Mouse (Mus musculus) yolk sac, embryonic 10.5 days (tissue): ENCODE measurements around the gene Nav2.

Source experiments
- DNase-seq: peaks from one replicate; pipeline ENCODE4 v3.0.0-alpha.2; 2017; ENCODE audit warnings: low spot score

Nav2 gene

DNA sequence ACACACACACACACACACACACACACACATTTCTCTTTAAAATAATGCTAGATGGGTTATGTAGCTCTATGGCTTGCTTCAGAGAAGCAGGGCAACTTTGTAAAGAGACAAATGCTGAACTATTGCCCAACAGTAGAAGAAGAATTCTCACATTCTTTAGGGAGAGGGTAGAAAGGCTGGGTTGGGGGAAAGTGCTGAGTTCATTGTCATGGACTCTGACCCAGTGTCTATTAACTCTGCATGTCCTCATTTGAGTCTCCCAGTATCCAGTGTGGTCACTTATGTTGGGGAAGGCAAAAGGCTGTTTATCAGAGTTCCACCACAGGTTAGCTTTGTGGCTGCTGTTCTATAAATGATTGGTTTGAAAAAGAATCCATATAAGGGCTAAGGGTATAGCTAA lies 584.1 kb downstream of the Nav2 start:
- peak; percentile 58 for DNase-seq

DNA sequence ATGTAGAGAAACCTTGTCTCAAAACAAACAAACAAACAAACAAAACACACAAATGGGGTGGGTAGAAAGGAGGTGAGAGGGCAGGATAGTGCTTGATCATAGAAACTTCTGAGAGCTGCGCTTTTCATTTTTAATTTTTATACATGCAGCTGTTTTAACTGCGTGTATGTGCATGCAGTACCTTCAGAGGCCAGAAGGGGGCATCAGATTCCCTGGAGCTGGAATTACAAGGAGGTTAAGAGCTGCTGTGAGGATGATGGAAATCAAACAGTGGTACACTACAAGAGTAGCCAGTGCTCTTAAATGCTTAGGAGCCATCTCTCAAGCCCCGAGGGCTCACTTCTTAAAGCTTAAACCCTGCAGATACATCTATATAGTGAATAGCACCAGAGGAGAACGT lies 584.7 kb downstream of the Nav2 start:
- DNase-seq, result no peak

DNA sequence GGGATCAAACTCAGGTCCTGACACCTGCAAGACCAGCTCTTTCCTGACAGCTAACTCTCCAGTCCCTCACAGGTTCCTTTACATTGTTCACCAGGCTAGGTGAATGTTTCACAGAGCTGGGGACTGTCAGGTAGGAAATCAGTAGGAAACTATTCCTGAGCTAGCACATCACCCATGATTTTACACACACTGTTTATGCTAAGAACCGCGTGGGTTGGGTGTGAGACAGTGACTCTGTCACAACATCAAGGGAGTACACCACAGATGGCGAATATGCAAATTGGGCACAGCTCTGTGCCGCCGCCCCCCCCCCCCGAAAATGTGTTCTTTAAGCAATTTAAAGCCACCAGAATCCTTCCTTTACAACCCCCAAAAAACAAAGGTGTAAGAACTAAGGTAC lies 586.1 kb downstream of the Nav2 start:
- no peak for DNase-seq

GRCm38 (mm10) chr7:49496111-49496510 lies 587.6 kb downstream of the Nav2 start:
- no peak for DNase-seq

- DNase-seq, result no peak
These were observed 588.4 kb downstream of the Nav2 start for GRCm38 (mm10) chr7:49496766-49497425.

- no peak for DNase-seq
These were observed 588.9 kb downstream of the Nav2 start for GRCm38 (mm10) chr7:49497426-49497892.

DNA sequence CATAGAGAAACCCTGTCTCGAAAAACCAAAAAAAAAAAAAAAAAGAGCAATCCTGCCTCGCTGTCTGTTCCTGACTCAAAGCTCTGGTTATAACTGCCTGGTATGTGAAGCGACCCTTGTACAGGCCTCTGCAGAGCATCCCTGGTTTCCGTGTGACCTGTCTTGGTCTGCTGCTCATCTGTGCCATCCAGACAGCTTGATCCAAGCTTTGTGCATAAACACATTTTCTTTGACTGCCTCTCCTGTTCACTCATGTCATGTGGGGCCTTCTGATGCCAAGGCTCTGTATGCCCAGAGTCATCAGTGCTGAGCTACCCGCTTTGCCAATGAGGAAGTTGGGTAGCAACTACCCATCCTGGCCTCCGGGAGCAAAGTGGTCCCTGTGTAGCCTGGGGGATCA lies 591.1 kb downstream of the Nav2 start:
- DNase-seq, result no peak

- DNase-seq, result no peak
These were observed 592.4 kb downstream of the Nav2 start for GRCm38 (mm10) chr7:49500916-49501315.

DNA sequence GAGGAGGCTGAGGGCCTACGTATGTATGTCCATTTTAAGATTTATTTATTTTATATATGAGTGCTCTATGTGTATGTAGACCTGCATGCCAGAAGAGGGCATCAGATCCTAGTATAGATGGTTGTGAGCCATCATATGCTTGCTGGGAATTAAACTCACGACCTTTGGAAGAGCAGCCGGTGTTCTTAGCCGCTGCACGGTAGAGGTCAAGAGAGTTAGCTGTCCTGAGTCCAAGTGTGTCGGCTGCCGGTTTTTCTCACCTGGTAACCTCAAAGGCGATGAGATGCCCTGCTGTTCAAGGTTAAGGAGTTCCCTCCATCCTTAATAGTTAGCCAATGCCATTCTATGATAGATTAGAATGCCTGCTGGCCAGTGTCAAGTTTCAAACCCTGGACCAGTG lies 594.9 kb downstream of the Nav2 start:
- no peak for DNase-seq

DNA sequence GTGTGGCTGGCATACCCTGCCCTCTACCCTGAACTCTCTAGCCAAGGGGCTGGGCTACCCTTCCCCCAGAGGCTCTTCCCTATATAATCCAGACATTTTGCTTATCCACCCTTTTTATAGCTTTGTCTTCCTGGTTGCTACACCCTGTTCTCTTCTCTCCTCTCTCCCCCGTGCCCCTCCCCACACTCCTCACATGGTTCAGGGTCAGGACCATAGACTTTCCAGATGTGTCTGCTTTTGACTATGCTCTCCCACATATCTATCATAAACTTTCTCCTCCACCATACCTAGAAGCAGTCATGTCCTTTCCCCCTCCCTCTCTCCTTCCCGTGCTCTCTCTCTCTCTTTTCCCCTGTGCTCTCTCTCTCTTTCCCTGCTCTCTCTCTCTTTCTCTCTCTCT lies 595.4 kb downstream of the Nav2 start:
- no peak for DNase-seq

GRCm38 (mm10) chr7:49504297-49504696 lies 595.8 kb downstream of the Nav2 start:
- no peak for DNase-seq

DNA sequence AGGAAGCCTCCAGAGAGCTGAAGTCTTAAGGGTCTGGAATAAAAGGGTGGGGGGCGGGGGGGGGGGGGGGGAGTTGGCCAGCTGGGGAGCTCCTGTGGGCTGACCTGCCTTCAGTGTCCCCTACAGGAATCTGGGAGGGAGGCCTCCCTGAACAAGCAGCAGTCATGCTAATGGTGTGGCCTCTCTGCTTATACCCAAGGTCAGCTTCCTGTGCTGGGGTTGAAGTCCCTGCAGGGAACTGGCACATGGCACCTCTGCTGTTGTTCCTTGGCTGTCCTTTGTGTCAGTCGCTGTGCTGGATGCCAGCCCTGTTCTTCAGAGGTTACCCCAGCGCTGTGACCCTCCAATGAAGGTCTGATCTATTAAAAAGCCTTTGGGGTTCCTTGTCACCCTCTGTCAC lies 596.5 kb downstream of the Nav2 start:
- DNase-seq, result no peak

DNA sequence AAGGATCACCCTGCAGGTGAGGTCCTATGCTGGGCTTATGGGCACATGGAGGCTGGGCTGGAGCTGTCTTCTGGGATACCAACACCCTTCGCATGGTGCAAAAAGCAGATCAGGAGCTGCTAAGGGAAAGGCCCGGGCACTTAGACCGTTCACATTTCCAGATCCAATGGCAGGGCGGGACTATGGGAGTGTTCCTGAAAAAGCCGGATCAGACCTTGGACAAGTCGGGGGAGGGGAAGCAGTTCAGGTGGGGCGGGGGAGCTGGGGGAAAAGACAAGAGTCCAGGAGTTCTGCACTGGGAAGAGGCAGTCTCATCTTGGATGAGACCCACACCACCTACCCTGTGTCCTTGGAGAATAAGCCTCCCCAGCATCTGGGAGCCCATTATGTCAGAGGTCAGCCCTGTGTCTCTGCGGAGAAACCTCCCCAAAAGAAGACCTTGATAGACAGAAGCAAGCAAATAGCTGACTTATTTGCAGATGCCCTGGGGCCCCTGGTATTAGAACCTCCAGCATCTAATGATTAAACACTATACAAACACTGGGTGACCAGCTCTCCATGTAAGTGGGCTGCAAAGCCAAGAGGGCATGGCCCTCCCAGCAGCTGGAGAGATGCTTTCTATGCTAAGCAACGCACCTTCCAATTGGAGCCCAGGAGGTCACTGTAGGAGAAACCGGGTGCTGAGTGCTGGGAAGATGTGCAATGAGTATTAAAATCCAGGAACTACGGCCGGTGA lies 597.7 kb downstream of the Nav2 start:
- DNase-seq, result peak; percentile 86

DNA sequence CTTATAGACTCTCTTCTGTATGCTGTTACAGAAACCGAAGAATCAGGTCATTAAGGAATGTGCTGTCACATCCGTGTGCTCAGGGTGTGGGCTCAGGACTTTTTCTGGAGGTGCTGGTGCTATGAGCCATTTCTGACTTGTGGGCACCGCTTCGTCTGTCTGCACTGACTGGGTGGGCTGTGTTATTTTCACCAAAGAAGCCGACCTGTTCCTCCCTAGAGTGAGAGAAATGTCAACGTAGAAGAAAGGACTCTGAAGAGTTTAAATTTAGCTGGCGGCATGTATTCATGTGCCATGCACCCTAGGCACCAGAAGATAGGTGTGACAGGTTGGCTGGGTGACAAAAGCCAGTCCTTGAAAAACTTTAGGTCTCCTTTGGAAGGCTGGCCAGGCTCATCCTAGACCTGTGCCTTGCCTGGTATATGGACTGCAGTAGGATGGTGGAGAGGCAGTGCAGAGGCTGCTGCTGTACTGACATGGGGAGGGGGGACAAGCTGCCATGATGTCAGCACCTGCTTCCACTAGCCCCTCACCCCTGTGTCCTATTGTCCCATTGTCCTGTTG lies 599.5 kb downstream of the Nav2 start:
- DNase-seq, result no peak

DNA sequence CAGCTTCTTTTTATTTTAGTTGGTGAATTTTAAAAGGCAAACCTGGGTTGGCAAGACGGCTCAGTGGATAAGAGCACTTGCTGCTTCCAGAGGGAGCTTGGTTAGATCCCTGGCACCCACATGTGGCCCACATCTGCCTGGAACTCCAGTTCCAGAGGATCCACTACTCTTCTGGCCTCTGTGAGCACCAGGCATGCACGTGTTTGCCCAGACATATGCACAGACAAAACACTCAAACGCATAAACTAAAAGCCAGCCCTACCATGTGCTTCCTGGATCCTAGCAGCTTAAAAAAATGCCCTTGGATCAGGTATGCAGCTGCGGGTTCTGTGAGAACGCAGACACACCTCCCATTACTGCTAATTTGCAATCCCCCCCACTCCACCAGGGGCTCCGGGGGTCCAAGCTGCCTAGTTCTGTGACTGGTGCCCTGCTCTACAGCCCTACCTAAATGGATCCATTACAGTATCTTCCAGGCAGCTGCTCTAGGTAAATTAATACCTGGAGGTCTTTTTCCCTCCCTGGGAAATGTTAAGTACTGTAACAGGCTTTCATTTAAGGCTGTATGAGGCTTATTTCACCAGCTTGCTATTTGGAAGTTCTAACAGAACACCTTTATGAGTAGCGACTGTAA lies 603.4 kb downstream of the Nav2 start:
- no peak for DNase-seq

DNA sequence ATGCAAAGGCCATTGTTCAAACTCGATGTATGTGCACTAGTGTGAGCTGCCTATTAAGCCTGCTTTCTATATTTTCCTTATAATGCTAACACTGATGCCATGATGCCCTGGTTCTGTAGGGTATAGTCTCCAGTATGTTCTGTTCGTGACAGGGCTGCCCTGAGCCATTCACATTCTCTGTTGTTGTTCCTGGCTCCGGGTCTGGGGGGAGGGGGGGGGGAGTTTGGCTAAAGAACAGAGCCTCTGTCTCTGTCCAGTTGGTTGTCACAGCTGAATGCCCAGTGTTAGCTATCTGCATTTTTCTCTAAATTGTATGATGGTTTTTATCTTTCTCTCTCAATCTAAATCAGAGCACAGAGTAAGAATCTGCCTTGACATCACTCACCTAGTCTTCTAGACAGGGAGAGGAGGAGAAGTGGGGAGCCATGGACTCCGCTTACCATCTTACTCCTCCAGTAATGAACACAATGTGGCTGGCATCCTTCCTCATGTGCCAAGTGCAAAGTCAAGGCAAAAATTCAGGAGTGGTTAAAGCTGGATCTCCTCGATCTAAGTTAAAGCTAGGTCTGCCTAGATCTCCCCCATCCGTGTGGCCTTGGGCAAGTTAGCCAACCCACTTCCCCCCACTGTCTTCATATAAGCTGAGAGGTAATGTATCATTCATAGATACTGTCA lies 605.4 kb downstream of the Nav2 start:
- no peak for DNase-seq

DNA sequence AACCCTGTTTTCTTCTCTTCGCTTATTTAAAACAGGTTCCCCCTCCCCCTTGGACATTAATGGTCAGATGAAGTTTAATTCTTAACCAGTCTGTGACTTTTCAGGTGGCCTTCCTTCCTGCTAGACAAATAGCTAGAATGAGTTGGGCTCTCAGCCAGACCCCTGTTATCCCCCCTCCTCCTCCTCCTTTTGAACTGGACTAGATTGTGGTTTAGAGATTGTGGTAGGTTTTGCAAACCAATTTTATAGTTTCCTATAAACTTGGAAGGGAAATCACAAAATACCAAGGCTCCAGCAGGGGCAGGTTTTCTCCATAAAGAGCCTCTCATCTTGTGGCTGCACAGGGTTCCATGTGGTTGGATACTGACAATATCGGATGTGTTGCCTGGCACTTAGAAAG lies 606.5 kb downstream of the Nav2 start:
- no peak for DNase-seq

- peak; percentile 79 for DNase-seq
These were observed 612.0 kb downstream of the Nav2 start for GRCm38 (mm10) chr7:49520504-49520903.

DNA sequence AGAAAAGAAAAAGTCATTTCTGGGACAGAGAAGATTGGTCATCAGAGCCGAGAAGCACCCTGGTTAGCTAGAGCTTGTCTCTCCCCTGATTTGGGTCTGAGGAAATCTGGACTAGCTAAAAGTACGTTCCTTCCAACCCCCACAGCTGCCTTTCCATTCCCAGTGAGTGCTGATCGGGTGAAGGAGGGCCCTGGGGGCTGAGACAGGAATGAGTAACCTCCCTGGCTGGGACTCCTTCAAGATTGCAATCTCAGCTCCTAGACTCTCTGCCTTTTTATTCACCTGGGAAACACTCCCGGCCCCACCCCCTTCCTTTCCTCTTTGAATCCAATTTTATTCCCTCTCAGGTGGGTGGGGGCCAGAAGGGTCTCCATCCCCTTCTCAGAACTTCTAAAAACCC lies 612.8 kb downstream of the Nav2 start:
- DNase-seq, result peak; percentile 56

DNA sequence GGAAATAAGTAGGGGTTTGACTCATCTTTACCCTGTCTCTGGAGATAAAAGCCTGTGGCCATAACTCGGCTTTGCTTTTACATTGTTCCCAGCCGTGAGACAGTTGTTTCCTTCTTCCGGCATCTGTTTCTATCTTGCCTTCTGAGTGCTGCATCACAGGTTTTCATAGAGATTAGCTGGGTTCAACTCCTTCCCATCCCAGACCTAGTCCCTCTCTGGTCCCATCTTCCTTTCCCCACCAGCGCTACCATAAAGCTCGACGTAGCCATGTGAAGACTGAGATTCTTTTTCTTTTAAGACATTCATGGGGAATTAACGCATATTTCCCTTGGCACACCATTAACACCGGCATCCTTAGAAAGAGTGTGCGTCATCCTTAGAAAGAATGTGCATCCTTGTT lies 613.5 kb downstream of the Nav2 start:
- no peak for DNase-seq

- peak; percentile 86 for DNase-seq
These were observed 614.0 kb downstream of the Nav2 start for GRCm38 (mm10) chr7:49522411-49523114.

GRCm38 (mm10) chr7:49523115-49523445 lies 614.6 kb downstream of the Nav2 start:
- no peak for DNase-seq
